Mouse (Mus musculus) lung, postnatal 0 days (tissue): Measurements from ENCODE around the gene Gtf2h1. TPM values are rescaled to one million over a fixed set of nuclear protein-coding genes. Genes with fewer than 3 reads are reported as not detected.
"Not testable (repeated sequence)": the region's sequence is repeated elsewhere in the genome, so short reads cannot be mapped to it uniquely, and the experiment has no call there.

Source experiments
- ATAC-seq: fragments of 200-750 bp; cut with Nextera tagmentation; 2 replicates; pipeline ENCODE4 v1.8.0; 2017; ENCODE audit warnings: moderate library complexity
- DNase-seq: peaks from one replicate; pipeline ENCODE4 v3.0.0-alpha.2; 2016; ENCODE audit warnings: low spot score
- H3K27ac ChIP-seq: fragments of 300-500 bp; sonication (generic); 2 replicates; pipeline ENCODE4 v1.5.1; 2014; ENCODE audit warnings: antibody characterized with exemption, mild to moderate bottlenecking, low read length, mixed read lengths
- H3K27me3 ChIP-seq: fragments of 300-500 bp; sonication (generic); replicated peaks from 2 replicates; pipeline ENCODE4 v1.6.1; 2014; ENCODE audit warnings: low read length, mixed read lengths; ENCODE audit not compliant: insufficient read depth
- H3K36me3 ChIP-seq: fragments of 300-500 bp; sonication (generic); 2 replicates; pipeline ENCODE4 v1.6.1; 2014; ENCODE audit warnings: low read length, mixed read lengths; ENCODE audit not compliant: insufficient read depth
- H3K4me1 ChIP-seq: fragments of 300-500 bp; sonication (generic); 2 replicates; pipeline ENCODE4 v1.6.1; 2014; ENCODE audit warnings: antibody characterized with exemption, low read depth, low read length, mixed read lengths; ENCODE audit not compliant: insufficient read depth
- H3K4me2 ChIP-seq: fragments of 300-500 bp; sonication (generic); replicated peaks from 2 replicates; pipeline ENCODE4 v1.6.1; 2014; ENCODE audit warnings: low read depth, mild to moderate bottlenecking, low read length, moderate library complexity, mixed read lengths
- H3K4me3 ChIP-seq: fragments of 300-500 bp; sonication (generic); 2 replicates; pipeline ENCODE4 v1.5.1; 2014; ENCODE audit warnings: low read depth, low read length
- H3K9ac ChIP-seq: fragments of 300-500 bp; sonication (generic); replicated peaks from 2 replicates; pipeline ENCODE4 v1.6.1; 2014; ENCODE audit warnings: low read depth, mild to moderate bottlenecking
- H3K9me3 ChIP-seq: fragments of 300-500 bp; sonication (generic); 2 replicates; pipeline ENCODE4 v1.6.1; 2016; ENCODE audit warnings: low read length, mixed read lengths
- CTCF ChIP-seq: IDR thresholded peaks from 2 replicates; pipeline ENCODE4 v1.5.1; 2016; ENCODE audit warnings: antibody characterized with exemption, mild to moderate bottlenecking
- EP300 ChIP-seq: IDR thresholded peaks from 2 replicates; pipeline ENCODE4 v1.6.1; 2016; ENCODE audit warnings: antibody characterized with exemption, mild to moderate bottlenecking, control low read depth
- WGBS: fragments of 180-500 bp; shearing (Covaris S2); extraction: QIAGEN DNeasy Blood & Tissue Kit; methylation state at CpG from one replicate; pipeline ENCODE4 v1.1.7; 2014; 5-methylcytosine and 5-hydroxymethylcytosine counted together
- polyA plus RNA-seq: library from polyadenylated mRNA; unstranded; fragments of >200 nt; fragmentation: Nextera tagmentation; extraction: Ambion mirVana; gene quantifications from 2 replicates; pipeline ENCODE4 v1.2.1, GENCODE M21; 2015

Gene Gtf2h1
- polyA plus RNA-seq, 1 experiment from 2014 or later: 29.1 TPM

GRCm38 (mm10) chr7:46796206-46796679, 340 bp downstream of the Gtf2h1 start:
- ATAC-seq (no peak; the same call in 1 of the 2 replicates), DNase-seq (peak; percentile 15)
- Histone ChIP-seq H3K27me3 (no peaks in the 10 kb centered on the region), H3K27ac (peak overlapping the region; percentile 86), H3K36me3 (peaks cover 4% of the 10 kb centered on the region; the same call in 1 of the 2 replicates), H3K9ac (peak overlapping the region; percentile 84), H3K4me2 (peak overlapping the region; percentile 96), H3K4me1 (peaks cover 10% of the 10 kb centered on the region; the same call in 1 of the 2 replicates), H3K4me3 (peak overlapping the region; percentile 87), H3K9me3 (no peaks in the 10 kb centered on the region)
- under 1% methylated on average over 29 of the region's 31 CpGs for WGBS
- TF ChIP-seq EP300: no peak
- no peak for TF ChIP-seq CTCF

- no peak for TF ChIP-seq EP300
- no peak for TF ChIP-seq CTCF
- Histone ChIP-seq H3K9me3 (no peaks in the 10 kb centered on the region), H3K36me3 (peaks cover 8% of the 10 kb centered on the region; the same call in 1 of the 2 replicates), H3K4me1 (peaks cover 10% of the 10 kb centered on the region; the same call in 1 of the 2 replicates), H3K4me2 (peak overlapping the region; percentile 96), H3K9ac (peak overlapping the region; percentile 84; the same call in 1 of the 2 replicates), H3K27me3 (no peaks in the 10 kb centered on the region), H3K4me3 (peak overlapping the region; percentile 87), H3K27ac (no peak overlapping the region)
- ATAC-seq (no peak), DNase-seq (no peak)
- WGBS: 44% methylated on average over 6 of the region's 6 CpGs
These were observed 876 bp downstream of the Gtf2h1 start for GRCm38 (mm10) chr7:46796779-46797178.

GRCm38 (mm10) chr7:46810325-46810724, 14.4 kb downstream of the Gtf2h1 start:
- Histone ChIP-seq H3K9ac (no peak overlapping the region), H3K4me2 (no peak overlapping the region), H3K9me3 (no peaks in the 10 kb centered on the region), H3K4me3 (no peak overlapping the region), H3K27me3 (no peaks in the 10 kb centered on the region), H3K27ac (no peak overlapping the region), H3K36me3 (peaks cover 23% of the 10 kb centered on the region), H3K4me1 (no peaks in the 10 kb centered on the region)
- 95% methylated on average over 6 of the region's 6 CpGs for whole genome bisulfite sequencing
- DNase-seq (no peak), ATAC-seq (no peak)
- TF ChIP-seq EP300 (no peak), CTCF (no peak)

- ATAC-seq (no peak), DNase-seq (no peak)
- 83% methylated on average over 4 of the region's 4 CpGs for WGBS
- Histone ChIP-seq H3K9me3 (no peaks in the 10 kb centered on the region), H3K4me3 (no peak overlapping the region), H3K4me1 (no peaks in the 10 kb centered on the region), H3K9ac (no peak overlapping the region), H3K27me3 (no peaks in the 10 kb centered on the region), H3K27ac (no peak overlapping the region), H3K36me3 (peaks cover 42% of the 10 kb centered on the region), H3K4me2 (no peak overlapping the region)
- TF ChIP-seq CTCF: no peak
- no peak for TF ChIP-seq EP300
These were observed 18.1 kb downstream of the Gtf2h1 start for GRCm38 (mm10) chr7:46814012-46814411.

GRCm38 (mm10) chr7:46820876-46821632, 25.2 kb downstream of the Gtf2h1 start:
- H3K36me3 ChIP-seq: peaks cover 35% of the 10 kb centered on the region
- not testable (repeated sequence) for H3K4me1 ChIP-seq, DNase-seq, H3K27ac ChIP-seq, H3K4me2 ChIP-seq, ATAC-seq, H3K9ac ChIP-seq, H3K4me3 ChIP-seq, H3K27me3 ChIP-seq, H3K9me3 ChIP-seq
- 75% methylated on average over 15 of the region's 15 CpGs for WGBS

GRCm38 (mm10) chr7:46827046-46827802, 31.3 kb downstream of the Gtf2h1 start:
- peaks cover 12% of the 10 kb centered on the region for H3K36me3 ChIP-seq
- H3K27ac ChIP-seq: 0 out of 2 replicates have a peak overlapping the region, but pooled peaks have one; percentile 20
- ATAC-seq (no peak), DNase-seq (peak; percentile 54)
- TF ChIP-seq CTCF: no peak
- no peak for TF ChIP-seq EP300
- H3K4me1 ChIP-seq: peaks cover 20% of the 10 kb centered on the region; the same call in 1 of the 2 replicates
- H3K9ac ChIP-seq: no peak overlapping the region
- 35% methylated on average over 20 of the region's 20 CpGs for WGBS
- peak overlapping the region; percentile 29 for H3K4me2 ChIP-seq
- no peaks in the 10 kb centered on the region for H3K27me3 ChIP-seq
- H3K9me3 ChIP-seq: no peaks in the 10 kb centered on the region
- H3K4me3 ChIP-seq: no peak overlapping the region
